Mouse (Mus musculus): Measurements from ENCODE around the gene Nudt16l1. TPM values are rescaled to one million over a fixed set of nuclear protein-coding genes. Genes with fewer than 3 reads are reported as not detected.

The Nudt16l1 gene
- polyA plus RNA-seq (2015; fragmentation: Nextera tagmentation; extraction: Ambion mirVana) = 140 and 143 TPM in 2 replicates

- 2% methylated on average over 2 of the region's 2 CpGs for WGBS
- peak within 1 kb of the TSS; percentile 61 for H3K4me3 ChIP-seq (replicated peaks)
- peaks cover 58% of the 10 kb centered on the region for H3K36me3 ChIP-seq
- H3K9ac ChIP-seq = peak within 1 kb of the TSS; percentile 72
- H3K27ac ChIP-seq = peak within 1 kb of the TSS; percentile 64
- no peaks in the 10 kb centered on the region for H3K27me3 ChIP-seq (replicated peaks)
- H3K4me1 ChIP-seq = peaks cover 11% of the 10 kb centered on the region
- no peak for ATAC-seq (ENCODE audit: insufficient read depth, low FRiP score, low read depth)
- H3K4me2 ChIP-seq = peak within 1 kb of the TSS; percentile 73
- H3K9me3 ChIP-seq = no peaks in the 10 kb centered on the region
These were observed at the start of gene Nudt16l1 for GRCm38 (mm10) chr16:4938461-4938860. Nudt16l1 (plus strand) TSS chr16:4938761.

- Histone ChIP-seq H3K27me3 (replicated peaks) (no peaks in the 10 kb centered on the region), H3K36me3 (no peaks in the 10 kb centered on the region), H3K9me3 (no peaks in the 10 kb centered on the region), H3K4me3 (replicated peaks) (no peak overlapping the region), H3K4me1 (peaks cover 20% of the 10 kb centered on the region), H3K4me2 (no peak overlapping the region), H3K9ac (no peak overlapping the region), H3K27ac (no peak overlapping the region)
- WGBS = 57% methylated on average over 4 of the region's 4 CpGs
- no peak for ATAC-seq (ENCODE audit: insufficient read depth, low FRiP score, low read depth)
These were observed 48.3 kb upstream of the Nudt16l1 start for GRCm38 (mm10) chr16:4890201-4890709.

GRCm38 (mm10) chr16:4892171-4892570, 46.4 kb upstream of the Nudt16l1 start:
- peaks cover 13% of the 10 kb centered on the region for H3K4me1 ChIP-seq
- H3K27ac ChIP-seq = no peak overlapping the region
- no peak overlapping the region for H3K4me2 ChIP-seq
- no peaks in the 10 kb centered on the region for H3K27me3 ChIP-seq (replicated peaks)
- no peaks in the 10 kb centered on the region for H3K36me3 ChIP-seq
- 80% methylated on average over 6 of the region's 6 CpGs for WGBS
- ATAC-seq (ENCODE audit: insufficient read depth, low FRiP score, low read depth) = no peak
- H3K9ac ChIP-seq = no peak overlapping the region
- H3K9me3 ChIP-seq = no peaks in the 10 kb centered on the region
- H3K4me3 ChIP-seq (replicated peaks) = no peak overlapping the region

DNA sequence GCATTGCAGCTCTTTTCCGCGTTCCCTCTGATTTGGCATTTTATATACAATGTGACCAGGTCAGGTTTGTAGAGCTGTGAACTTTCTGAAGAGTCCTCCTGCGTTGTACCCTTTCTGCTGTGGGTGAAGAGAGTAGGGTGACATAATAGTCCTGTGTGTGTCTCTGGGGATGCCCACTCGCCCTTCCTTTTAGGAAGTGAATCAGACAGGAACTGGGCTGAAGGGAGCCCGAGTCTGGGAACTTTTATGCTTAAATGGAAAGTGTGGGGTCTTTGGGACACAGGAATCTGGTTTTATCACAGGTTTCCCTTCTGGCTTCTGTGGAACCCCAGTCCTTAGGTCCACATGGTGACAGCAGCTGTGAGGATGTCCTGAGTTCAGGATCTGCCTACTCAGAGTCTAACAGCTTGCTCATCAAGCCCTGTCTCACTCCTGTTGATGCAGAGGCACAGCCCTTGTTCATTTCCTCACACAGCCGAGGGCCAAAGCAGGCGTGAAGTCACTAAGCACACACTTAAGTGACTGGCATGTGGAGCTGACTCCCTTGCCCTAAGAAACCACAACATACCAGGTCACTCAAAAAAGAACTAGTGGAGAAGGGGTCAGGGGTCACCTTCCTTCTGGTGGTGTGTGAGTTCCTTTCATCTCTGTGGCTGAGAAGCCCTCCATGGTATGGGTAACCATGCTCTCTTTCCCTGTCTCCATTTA, 44.2 kb upstream of the Nudt16l1 start:
- 80% methylated on average over 7 of the region's 7 CpGs for WGBS
- ATAC-seq (ENCODE audit: insufficient read depth, low FRiP score, low read depth) = no peak
- H3K4me2 ChIP-seq = no peak overlapping the region
- H3K9me3 ChIP-seq = no peaks in the 10 kb centered on the region
- no peaks in the 10 kb centered on the region for H3K36me3 ChIP-seq
- no peaks in the 10 kb centered on the region for H3K4me1 ChIP-seq
- H3K27me3 ChIP-seq (replicated peaks) = no peaks in the 10 kb centered on the region
- no peak overlapping the region for H3K27ac ChIP-seq
- H3K4me3 ChIP-seq (replicated peaks) = no peak overlapping the region
- H3K9ac ChIP-seq = no peak overlapping the region

DNA sequence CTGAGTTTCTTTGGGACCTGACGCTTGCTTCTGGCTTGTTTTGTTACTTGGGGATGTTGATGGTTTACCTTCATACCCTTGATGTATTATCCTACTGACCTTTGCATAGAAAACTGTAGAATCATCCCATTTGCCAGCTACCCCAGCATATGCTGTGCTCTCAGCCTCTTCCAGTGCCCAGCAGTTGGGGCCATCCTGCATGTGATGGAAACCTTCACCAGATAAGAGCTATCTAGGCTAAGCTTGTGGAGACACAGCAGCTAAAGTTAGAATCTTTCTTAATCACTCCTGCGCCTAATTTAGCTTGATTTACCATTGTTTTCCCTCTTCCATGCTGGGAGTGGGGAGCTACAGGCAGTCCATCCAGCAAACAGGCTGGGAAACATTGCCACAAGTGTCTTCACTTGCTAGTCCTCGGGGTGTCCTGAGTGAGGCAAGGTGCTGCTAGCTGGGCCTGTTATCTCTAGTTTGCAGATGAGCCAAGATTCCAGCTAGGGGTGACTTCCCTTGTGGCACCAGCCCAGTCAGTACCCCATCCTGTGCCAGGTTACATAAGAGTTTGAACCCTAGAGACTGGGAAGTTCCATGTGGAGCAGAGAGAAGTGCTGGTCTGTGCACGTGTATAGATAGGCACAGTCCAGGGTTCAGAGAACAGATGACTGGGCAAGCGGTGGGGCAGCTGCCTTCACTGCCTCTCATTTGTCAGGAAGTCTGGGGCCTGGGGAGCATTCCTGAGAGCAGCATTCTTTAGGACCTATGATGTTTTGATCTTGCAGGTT, 42.1 kb upstream of the Nudt16l1 start:
- no peak overlapping the region for H3K4me3 ChIP-seq (replicated peaks)
- H3K9ac ChIP-seq = no peak overlapping the region
- ATAC-seq (ENCODE audit: insufficient read depth, low FRiP score, low read depth) = peak; percentile 59; the same call in 1 of the 2 replicates
- 0 out of 2 replicates have a peak, but pooled peaks cover 6% of the 10 kb centered on the region for H3K4me1 ChIP-seq
- no peak overlapping the region for H3K4me2 ChIP-seq
- H3K9me3 ChIP-seq = no peaks in the 10 kb centered on the region
- no peaks in the 10 kb centered on the region for H3K36me3 ChIP-seq
- H3K27me3 ChIP-seq (replicated peaks) = no peaks in the 10 kb centered on the region
- 69% methylated on average over 5 of the region's 5 CpGs for WGBS
- no peak overlapping the region for H3K27ac ChIP-seq

- Histone ChIP-seq H3K27me3 (replicated peaks) (no peaks in the 10 kb centered on the region), H3K36me3 (no peaks in the 10 kb centered on the region), H3K4me1 (0 out of 2 replicates have a peak, but pooled peaks cover 6% of the 10 kb centered on the region), H3K9me3 (no peaks in the 10 kb centered on the region), H3K4me3 (replicated peaks) (no peak overlapping the region), H3K4me2 (no peak overlapping the region), H3K9ac (no peak overlapping the region), H3K27ac (no peak overlapping the region)
- 59% methylated on average over 7 of the region's 7 CpGs for WGBS
- no peak for ATAC-seq (ENCODE audit: insufficient read depth, low FRiP score, low read depth)
These were observed 41.3 kb upstream of the Nudt16l1 start for GRCm38 (mm10) chr16:4897146-4897730.

DNA sequence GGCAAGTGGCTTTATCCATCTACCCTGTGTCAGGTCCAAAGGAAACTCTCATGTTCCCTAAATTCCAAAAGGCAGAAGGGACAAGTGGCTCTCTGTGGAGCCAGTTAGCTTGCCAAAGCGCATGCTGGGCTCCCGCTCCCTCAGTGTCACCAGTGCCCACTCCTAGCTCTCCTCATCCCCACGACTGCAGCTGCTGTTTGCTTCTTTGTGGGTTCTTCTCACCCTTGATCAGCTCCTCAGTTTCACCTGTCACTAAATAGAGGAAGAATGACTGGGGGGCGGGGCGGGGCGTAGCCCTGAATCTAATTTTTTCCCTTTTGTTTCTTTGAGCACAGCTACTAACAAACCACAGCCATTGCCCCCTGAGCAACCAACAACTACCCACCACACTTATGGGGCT, 39.7 kb upstream of the Nudt16l1 start:
- no peak for ATAC-seq (ENCODE audit: insufficient read depth, low FRiP score, low read depth)
- Histone ChIP-seq H3K36me3 (no peaks in the 10 kb centered on the region), H3K9me3 (no peaks in the 10 kb centered on the region), H3K4me1 (0 out of 2 replicates have a peak, but pooled peaks cover 11% of the 10 kb centered on the region), H3K27me3 (replicated peaks) (no peaks in the 10 kb centered on the region), H3K27ac (no peak overlapping the region), H3K9ac (no peak overlapping the region), H3K4me2 (no peak overlapping the region), H3K4me3 (replicated peaks) (no peak overlapping the region)
- 85% methylated on average over 6 of the region's 6 CpGs for WGBS

DNA sequence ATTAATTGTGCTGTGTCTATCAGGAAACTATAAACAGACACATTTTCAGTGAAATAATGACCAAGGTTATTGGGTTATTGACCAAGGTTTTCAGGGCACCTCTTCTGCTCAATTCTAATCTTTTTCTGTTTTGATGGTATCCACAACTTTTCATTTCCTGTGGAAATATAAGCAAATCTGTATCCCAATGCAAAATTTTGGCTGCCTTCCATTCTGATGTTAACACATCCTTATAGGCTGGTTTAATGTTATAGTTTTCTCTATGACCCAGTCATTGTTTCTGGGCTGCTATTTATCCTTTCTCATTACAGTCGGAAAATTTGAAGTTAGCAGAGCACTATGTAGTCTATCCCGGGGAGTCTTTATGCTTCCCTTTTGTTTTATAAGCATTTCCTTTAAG, 38.9 kb upstream of the Nudt16l1 start:
- no peak overlapping the region for H3K4me3 ChIP-seq (replicated peaks)
- no peaks in the 10 kb centered on the region for H3K9me3 ChIP-seq
- H3K4me2 ChIP-seq = no peak overlapping the region
- H3K27ac ChIP-seq = peak overlapping the region; percentile 31; the same call in 1 of the 2 replicates
- H3K9ac ChIP-seq = no peak overlapping the region
- H3K4me1 ChIP-seq = 0 out of 2 replicates have a peak, but pooled peaks cover 11% of the 10 kb centered on the region
- no peaks in the 10 kb centered on the region for H3K27me3 ChIP-seq (replicated peaks)
- no peak for ATAC-seq (ENCODE audit: insufficient read depth, low FRiP score, low read depth)
- no peaks in the 10 kb centered on the region for H3K36me3 ChIP-seq
- 52% methylated on average over 2 of the region's 2 CpGs for WGBS

DNA sequence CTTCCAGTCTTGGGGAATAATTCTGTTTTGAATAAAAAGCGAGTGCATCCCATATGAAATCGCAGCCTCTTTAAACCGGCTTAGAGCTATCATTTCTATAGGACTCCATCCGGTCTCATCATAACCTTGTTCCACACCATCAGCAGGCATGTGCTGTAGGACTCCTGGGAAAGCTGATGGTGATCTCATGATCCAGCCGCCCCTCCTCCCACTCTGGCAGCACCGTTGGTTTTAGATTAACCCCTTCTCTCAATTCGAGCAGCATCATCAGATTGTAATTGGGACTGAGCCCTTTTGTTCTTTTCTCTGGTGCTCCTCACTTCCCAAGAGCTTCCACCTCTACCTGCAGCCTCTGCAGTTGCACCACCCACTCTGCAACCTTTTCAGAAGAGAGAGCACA, 37.4 kb upstream of the Nudt16l1 start:
- ATAC-seq (ENCODE audit: insufficient read depth, low FRiP score, low read depth) = no peak
- no peak overlapping the region for H3K4me3 ChIP-seq (replicated peaks)
- H3K4me2 ChIP-seq = no peak overlapping the region
- H3K36me3 ChIP-seq = no peaks in the 10 kb centered on the region
- H3K9ac ChIP-seq = no peak overlapping the region
- H3K27ac ChIP-seq = no peak overlapping the region
- H3K4me1 ChIP-seq = 0 out of 2 replicates have a peak, but pooled peaks cover 11% of the 10 kb centered on the region
- WGBS = 69% methylated on average over 7 of the region's 7 CpGs
- no peaks in the 10 kb centered on the region for H3K9me3 ChIP-seq
- H3K27me3 ChIP-seq (replicated peaks) = no peaks in the 10 kb centered on the region

GRCm38 (mm10) chr16:4902390-4902789, 36.2 kb upstream of the Nudt16l1 start:
- Histone ChIP-seq H3K36me3 (no peaks in the 10 kb centered on the region), H3K27me3 (replicated peaks) (no peaks in the 10 kb centered on the region), H3K4me1 (0 out of 2 replicates have a peak, but pooled peaks cover 11% of the 10 kb centered on the region), H3K9ac (no peak overlapping the region), H3K4me2 (no peak overlapping the region), H3K27ac (no peak overlapping the region), H3K4me3 (replicated peaks) (no peak overlapping the region), H3K9me3 (no peaks in the 10 kb centered on the region)
- 69% methylated on average over 2 of the region's 2 CpGs for WGBS
- no peak for ATAC-seq (ENCODE audit: insufficient read depth, low FRiP score, low read depth)

DNA sequence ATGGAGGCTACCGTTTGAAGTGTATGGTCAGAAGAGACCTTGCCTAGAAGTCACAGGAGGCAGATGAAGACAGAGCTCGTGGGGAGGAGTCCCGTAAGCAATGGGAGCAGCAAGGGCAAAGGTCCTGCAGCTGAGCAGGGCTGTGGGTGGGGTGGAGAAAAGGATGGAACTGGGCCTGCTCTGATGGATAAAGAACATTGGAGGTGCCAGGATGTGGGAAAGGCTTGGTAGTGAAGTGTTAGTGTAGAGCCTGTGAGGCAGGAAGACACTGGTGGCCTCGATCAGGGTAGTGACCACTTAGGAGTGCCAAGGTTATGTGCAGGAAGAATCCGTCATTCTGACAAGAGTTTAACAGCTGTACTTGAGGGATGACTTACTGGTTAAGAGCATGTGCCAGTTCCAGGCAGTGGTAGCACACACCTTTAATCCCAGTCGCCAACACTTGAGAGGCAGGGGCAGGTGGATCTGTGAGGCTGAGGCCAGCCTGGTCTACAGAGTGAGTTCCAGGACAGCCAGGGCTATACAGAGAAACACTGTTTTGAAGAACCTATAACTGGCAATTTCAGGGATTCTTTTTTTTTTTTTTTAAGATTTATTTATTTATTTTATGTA, 35.0 kb upstream of the Nudt16l1 start:
- Histone ChIP-seq H3K9me3 (no peaks in the 10 kb centered on the region), H3K27me3 (replicated peaks) (no peaks in the 10 kb centered on the region), H3K4me1 (0 out of 2 replicates have a peak, but pooled peaks cover 11% of the 10 kb centered on the region), H3K4me2 (no peak overlapping the region), H3K36me3 (no peaks in the 10 kb centered on the region), H3K9ac (no peak overlapping the region), H3K27ac (no peak overlapping the region), H3K4me3 (replicated peaks) (no peak overlapping the region)
- WGBS = 66% methylated on average over 6 of the region's 6 CpGs
- no peak for ATAC-seq (ENCODE audit: insufficient read depth, low FRiP score, low read depth)
